Mouse (Mus musculus) olfactory bulb, adult 2 months (tissue): ENCODE measurements around the gene Chrne.

Experiments
- CTCF ChIP-seq: fragments of 200-500 bp; IDR thresholded peaks from 2 replicates; pipeline ENCODE4 v1.5.1; 2012; ENCODE audit warnings: low read depth, mild to moderate bottlenecking, low read length, moderate library complexity; ENCODE audit not compliant: insufficient read depth
- POLR2A ChIP-seq: fragments of 200-500 bp; IDR thresholded peaks from 2 replicates; pipeline ENCODE4 v1.6.1; 2012; ENCODE audit warnings: mild to moderate bottlenecking, low read depth, low read length, moderate library complexity; ENCODE audit not compliant: insufficient read depth

DNA sequence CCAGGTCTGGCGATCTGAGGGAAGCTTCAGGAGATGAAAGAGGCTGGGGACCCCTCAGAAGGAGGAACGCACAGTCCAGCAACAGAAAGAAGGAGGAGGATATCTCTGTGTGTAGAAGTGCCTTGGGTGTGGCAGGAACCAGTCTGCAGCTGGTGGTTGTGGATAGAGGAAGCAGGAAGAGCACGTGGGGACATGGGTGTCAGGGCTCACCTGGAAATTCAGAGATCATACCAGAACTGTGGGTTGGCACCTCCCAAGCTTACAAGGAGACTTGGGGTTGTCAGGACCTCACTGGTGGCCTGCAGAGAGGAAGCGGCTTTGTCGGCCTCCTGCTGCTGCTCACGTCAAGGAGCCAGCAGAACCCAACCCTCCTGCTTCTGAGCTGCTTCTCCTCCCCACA, 21.7 kb downstream of the Chrne start:
- no peak for TF ChIP-seq CTCF
- no peak for TF ChIP-seq POLR2A
